Mouse (Mus musculus): ENCODE data around the gene Hspb3. TPM values are rescaled to one million over a fixed set of nuclear protein-coding genes. Genes with fewer than 3 reads are reported as not detected.

Hspb3 gene
- polyA plus RNA-seq, 1 experiment, result not detected

DNA sequence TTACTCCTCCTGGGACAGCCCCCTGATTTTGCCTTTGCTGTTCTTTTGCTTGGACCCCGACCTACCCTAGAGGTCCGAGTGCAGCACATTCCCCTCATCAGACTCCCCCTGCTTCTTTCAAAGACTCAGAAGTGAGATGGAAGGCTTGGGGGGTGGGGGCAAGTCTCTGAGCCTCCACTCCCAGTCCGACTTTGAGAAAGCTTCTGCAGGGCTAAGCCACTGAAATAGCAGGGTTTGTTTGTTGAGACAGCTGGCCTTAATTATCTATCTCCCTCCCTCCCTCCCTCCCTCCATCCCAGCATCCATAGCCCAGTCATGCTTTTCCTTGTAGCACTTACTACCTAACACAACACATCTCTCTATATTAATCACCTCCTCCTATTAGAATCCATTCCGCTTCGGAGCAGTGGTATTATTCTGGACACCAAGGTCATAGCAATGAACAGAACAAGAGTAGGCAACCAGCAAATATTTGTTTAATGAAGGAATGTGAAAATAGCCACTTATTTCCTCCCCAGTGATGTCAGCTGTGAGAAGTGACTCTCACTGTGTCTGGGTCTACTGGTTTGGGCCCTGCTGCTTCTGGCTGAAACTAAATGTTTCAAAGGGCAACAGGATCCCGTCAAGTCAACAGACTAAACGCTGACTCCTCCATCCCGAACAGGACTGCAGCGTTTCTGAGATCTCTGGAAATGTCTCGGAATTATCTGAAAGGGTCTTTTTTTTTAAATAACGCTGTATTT lies 41.2 kb downstream of the Hspb3 start:
- Histone ChIP-seq H3K36me3 (ENCODE audit: control insufficient read depth, insufficient read depth) (no peaks in the 10 kb centered on the region), H3ac (ENCODE audit: control insufficient read depth, insufficient read length, low read depth) (no peak overlapping the region), H3K79me2 (ENCODE audit: control insufficient read depth, insufficient read depth) (peaks cover 11% of the 10 kb centered on the region), H3K27me3 (ENCODE audit: control insufficient read depth, insufficient read depth, insufficient read length) (no peaks in the 10 kb centered on the region), H3K4me3 (ENCODE audit: insufficient read depth, poor library complexity, severe bottlenecking) (no peak overlapping the region), H3K79me3 (ENCODE audit: low read depth) (peaks cover 7% of the 10 kb centered on the region)
- TF ChIP-seq MAX (IDR thresholded peaks at IDR 0.05) (no peak), MYOD1 (IDR thresholded peaks at IDR 0.05; ENCODE audit: control insufficient read depth, insufficient read length, low read depth) (no peak), CEBPB (IDR thresholded peaks at IDR 0.05; ENCODE audit: low read depth) (no peak), MYOG (IDR thresholded peaks at IDR 0.05; ENCODE audit: control insufficient read depth, extremely low read depth, insufficient read length) (no peak)

DNA sequence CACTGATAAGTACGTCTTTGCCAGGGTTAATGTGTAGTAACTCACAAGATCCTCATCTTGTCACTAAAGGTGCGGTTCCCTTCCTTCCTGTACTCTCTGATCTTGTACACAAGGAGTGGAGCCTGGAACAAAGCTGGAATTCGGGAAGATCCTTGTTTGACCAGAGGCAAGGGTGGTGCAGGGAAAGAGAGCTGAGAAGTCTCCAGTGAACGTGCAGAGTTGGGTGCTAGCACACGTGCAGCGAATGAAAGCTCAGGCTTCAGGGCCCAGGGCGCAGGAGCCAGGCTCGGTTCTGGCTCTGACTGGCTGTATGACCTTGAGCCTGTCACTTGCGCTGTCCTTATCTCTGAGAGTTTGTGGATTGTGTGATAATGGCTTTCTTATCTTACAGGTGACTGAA lies 44.5 kb downstream of the Hspb3 start:
- no peaks in the 10 kb centered on the region for H3K27me3 ChIP-seq (ENCODE audit: control insufficient read depth, insufficient read depth, insufficient read length)
- no peak overlapping the region for H3K4me3 ChIP-seq (ENCODE audit: insufficient read depth, poor library complexity, severe bottlenecking)
- no peaks in the 10 kb centered on the region for H3K36me3 ChIP-seq (ENCODE audit: control insufficient read depth, insufficient read depth)
- H3K79me3 ChIP-seq (ENCODE audit: low read depth), result peaks cover 40% of the 10 kb centered on the region
- TF ChIP-seq CTCF (IDR thresholded peaks at IDR 0.05; ENCODE audit: control insufficient read depth, insufficient read depth, insufficient read length), result no peak
- no peak for TF ChIP-seq USF1 (IDR thresholded peaks at IDR 0.05; ENCODE audit: low read depth)
- TF ChIP-seq CEBPB (IDR thresholded peaks at IDR 0.05; ENCODE audit: low read depth), result no peak
- no peak for TF ChIP-seq FOSL1 (IDR thresholded peaks at IDR 0.05; ENCODE audit: insufficient read depth, low read length, poor library complexity, severe bottlenecking)
- no peak for TF ChIP-seq MYOD1 (IDR thresholded peaks at IDR 0.05; ENCODE audit: control insufficient read depth, insufficient read length, low read depth)
- no peak for TF ChIP-seq MAX (IDR thresholded peaks at IDR 0.05)
- TF ChIP-seq MYOG (IDR thresholded peaks at IDR 0.05; ENCODE audit: control insufficient read depth, extremely low read depth, insufficient read length), result no peak
- peaks cover 44% of the 10 kb centered on the region for H3K79me2 ChIP-seq (ENCODE audit: control insufficient read depth, insufficient read depth)
- no peak overlapping the region for H3ac ChIP-seq (ENCODE audit: control insufficient read depth, insufficient read length, low read depth)

DNA sequence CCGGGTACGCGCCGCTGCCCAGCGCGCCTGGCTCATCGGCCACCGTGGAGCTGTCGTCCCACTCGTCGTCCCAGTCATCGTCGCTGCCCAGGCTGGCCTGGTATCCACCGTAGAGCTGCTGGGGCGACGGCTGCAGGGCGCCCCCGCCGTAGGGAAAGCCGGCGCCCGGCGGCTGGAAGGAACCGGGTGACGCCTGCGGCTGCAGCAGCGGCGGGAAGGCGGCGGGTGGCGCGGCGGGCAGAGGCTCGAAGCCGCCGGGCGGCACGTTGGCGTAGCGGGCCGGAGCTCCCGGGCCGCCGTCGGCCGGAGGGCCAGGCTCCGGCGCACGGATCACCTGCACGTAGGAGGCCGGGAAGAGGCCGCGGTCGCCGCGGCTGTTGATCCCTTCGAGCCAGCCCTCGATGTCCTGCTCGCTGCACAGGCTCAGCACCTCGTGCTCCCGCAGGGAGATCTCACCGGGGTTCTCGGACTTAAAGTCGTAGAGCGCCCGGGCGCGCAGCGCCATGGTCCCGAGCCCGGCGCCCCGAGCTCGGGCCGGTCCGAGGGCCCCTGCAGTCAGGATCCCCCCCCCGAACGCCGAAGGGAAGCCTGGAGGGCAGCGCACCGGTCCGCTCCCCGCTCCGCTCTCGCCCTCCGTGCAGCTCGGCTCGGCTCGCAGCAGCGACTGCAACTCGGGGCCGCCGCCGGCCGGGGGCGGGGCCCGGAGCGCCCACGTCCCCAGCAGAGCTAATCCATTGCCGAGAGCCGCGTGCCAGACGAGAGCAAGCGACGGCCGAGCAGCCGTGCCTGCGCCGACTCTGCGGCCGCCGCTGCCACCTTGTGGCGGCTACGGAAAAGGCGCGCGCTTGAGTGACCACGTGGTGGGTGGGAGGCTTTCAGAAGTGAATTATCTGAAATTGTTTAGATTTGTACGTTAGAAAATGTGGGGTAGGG lies 45.3 kb downstream of the Hspb3 start, which contains the start of gene Snx18:
Snx18 (minus strand) TSS at position 674 of the 933 bp plus-strand sequence.
- Histone ChIP-seq H3K79me3 (ENCODE audit: low read depth) (peaks cover 48% of the 10 kb centered on the region), H3K4me3 (ENCODE audit: insufficient read depth, poor library complexity, severe bottlenecking) (peak within 1 kb of the TSS; percentile 71), H3K79me2 (ENCODE audit: control insufficient read depth, insufficient read depth) (peaks cover 52% of the 10 kb centered on the region), H3K36me3 (ENCODE audit: control insufficient read depth, insufficient read depth) (peaks cover under 1% of the 10 kb centered on the region), H3ac (ENCODE audit: control insufficient read depth, insufficient read length, low read depth) (peak within 1 kb of the TSS; percentile 80), H3K27me3 (ENCODE audit: control insufficient read depth, insufficient read depth, insufficient read length) (no peaks in the 10 kb centered on the region)
- no peak for TF ChIP-seq FOSL1 (IDR thresholded peaks at IDR 0.05; ENCODE audit: insufficient read depth, low read length, poor library complexity, severe bottlenecking)
- TF ChIP-seq MAX (IDR thresholded peaks at IDR 0.05), result peak; percentile 95
- TF ChIP-seq CTCF (IDR thresholded peaks at IDR 0.05; ENCODE audit: control insufficient read depth, insufficient read depth, insufficient read length), result peak; percentile 98
- TF ChIP-seq CEBPB (IDR thresholded peaks at IDR 0.05; ENCODE audit: low read depth), result no peak
- TF ChIP-seq USF1 (IDR thresholded peaks at IDR 0.05; ENCODE audit: low read depth), result peak; percentile 88
- TF ChIP-seq MYOG (IDR thresholded peaks at IDR 0.05; ENCODE audit: control insufficient read depth, extremely low read depth, insufficient read length), result no peak
- TF ChIP-seq MYOD1 (IDR thresholded peaks at IDR 0.05; ENCODE audit: control insufficient read depth, insufficient read length, low read depth), result no peak

GRCm38 (mm10) chr13:113617338-113617890 lies 46.1 kb downstream of the Hspb3 start:
- TF ChIP-seq MYOG (IDR thresholded peaks at IDR 0.05; ENCODE audit: control insufficient read depth, extremely low read depth, insufficient read length), result no peak
- no peak for TF ChIP-seq MYOD1 (IDR thresholded peaks at IDR 0.05; ENCODE audit: control insufficient read depth, insufficient read length, low read depth)
- no peak for TF ChIP-seq CEBPB (IDR thresholded peaks at IDR 0.05; ENCODE audit: low read depth)
- no peak for TF ChIP-seq USF1 (IDR thresholded peaks at IDR 0.05; ENCODE audit: low read depth)
- no peak for TF ChIP-seq MAX (IDR thresholded peaks at IDR 0.05)
- no peak for TF ChIP-seq CTCF (IDR thresholded peaks at IDR 0.05; ENCODE audit: control insufficient read depth, insufficient read depth, insufficient read length)
- no peak for TF ChIP-seq FOSL1 (IDR thresholded peaks at IDR 0.05; ENCODE audit: insufficient read depth, low read length, poor library complexity, severe bottlenecking)
- H3K27me3 ChIP-seq (ENCODE audit: control insufficient read depth, insufficient read depth, insufficient read length), result no peaks in the 10 kb centered on the region
- H3K79me2 ChIP-seq (ENCODE audit: control insufficient read depth, insufficient read depth), result peaks cover 60% of the 10 kb centered on the region
- H3K4me3 ChIP-seq (ENCODE audit: insufficient read depth, poor library complexity, severe bottlenecking), result peak overlapping the region; percentile 71
- H3K79me3 ChIP-seq (ENCODE audit: low read depth), result peaks cover 55% of the 10 kb centered on the region
- H3ac ChIP-seq (ENCODE audit: control insufficient read depth, insufficient read length, low read depth), result peak overlapping the region; percentile 80
- H3K36me3 ChIP-seq (ENCODE audit: control insufficient read depth, insufficient read depth), result peaks cover 7% of the 10 kb centered on the region

GRCm38 (mm10) chr13:113616751-113617337 lies 46.6 kb downstream of the Hspb3 start:
- TF ChIP-seq CTCF (IDR thresholded peaks at IDR 0.05; ENCODE audit: control insufficient read depth, insufficient read depth, insufficient read length) (no peak), USF1 (IDR thresholded peaks at IDR 0.05; ENCODE audit: low read depth) (no peak), FOSL1 (IDR thresholded peaks at IDR 0.05; ENCODE audit: insufficient read depth, low read length, poor library complexity, severe bottlenecking) (no peak), CEBPB (IDR thresholded peaks at IDR 0.05; ENCODE audit: low read depth) (no peak), MAX (IDR thresholded peaks at IDR 0.05) (no peak), MYOG (IDR thresholded peaks at IDR 0.05; ENCODE audit: control insufficient read depth, extremely low read depth, insufficient read length) (no peak), MYOD1 (IDR thresholded peaks at IDR 0.05; ENCODE audit: control insufficient read depth, insufficient read length, low read depth) (no peak)
- H3K27me3 ChIP-seq (ENCODE audit: control insufficient read depth, insufficient read depth, insufficient read length), result no peaks in the 10 kb centered on the region
- peaks cover 13% of the 10 kb centered on the region for H3K36me3 ChIP-seq (ENCODE audit: control insufficient read depth, insufficient read depth)
- H3K79me3 ChIP-seq (ENCODE audit: low read depth), result peaks cover 61% of the 10 kb centered on the region
- peaks cover 65% of the 10 kb centered on the region for H3K79me2 ChIP-seq (ENCODE audit: control insufficient read depth, insufficient read depth)
- H3K4me3 ChIP-seq (ENCODE audit: insufficient read depth, poor library complexity, severe bottlenecking), result peak overlapping the region; percentile 71
- H3ac ChIP-seq (ENCODE audit: control insufficient read depth, insufficient read length, low read depth), result peak overlapping the region; percentile 80

All from C2C12 (cell line).